Mouse (Mus musculus) neural tube, embryonic 15.5 days (tissue): ENCODE measurements around the gene Fam213a. TPM values are rescaled to one million over a fixed set of nuclear protein-coding genes. Genes with fewer than 3 reads are reported as not detected.
A peak's percentile ranks its signal among the peaks of the same experiment; 100 is the strongest.

Source experiments
- ATAC-seq: fragments of 200-750 bp; cut with Nextera tagmentation; 2 replicates; pipeline ENCODE4 v1.8.0; 2017; ENCODE audit warnings: mild to moderate bottlenecking, moderate TSS enrichment, moderate library complexity; ENCODE audit not compliant: low FRiP score
- H3K27ac ChIP-seq: fragments of 300-500 bp; sonication (generic); replicated peaks from 2 replicates; pipeline ENCODE4 v1.5.1; 2015; ENCODE audit warnings: mild to moderate bottlenecking, inconsistent platforms
- H3K27me3 ChIP-seq: fragments of 300-500 bp; sonication (generic); replicated peaks from 2 replicates; pipeline ENCODE4 v1.6.1; 2015; ENCODE audit warnings: inconsistent platforms
- H3K36me3 ChIP-seq: fragments of 300-500 bp; sonication (generic); 2 replicates; pipeline ENCODE4 v1.6.1; 2015; ENCODE audit warnings: inconsistent platforms
- H3K4me1 ChIP-seq: fragments of 300-500 bp; sonication (generic); 2 replicates; pipeline ENCODE4 v1.6.1; 2015; ENCODE audit warnings: inconsistent platforms
- H3K4me2 ChIP-seq: fragments of 300-500 bp; sonication (generic); 2 replicates; pipeline ENCODE4 v1.6.1; 2015; ENCODE audit warnings: inconsistent platforms, mild to moderate bottlenecking, moderate library complexity
- H3K4me3 ChIP-seq: fragments of 300-500 bp; sonication (generic); replicated peaks from 2 replicates; pipeline ENCODE4 v1.5.1; 2015; ENCODE audit warnings: mild to moderate bottlenecking, inconsistent platforms
- H3K9ac ChIP-seq: fragments of 300-500 bp; sonication (generic); replicated peaks from 2 replicates; pipeline ENCODE4 v1.6.1; 2015; ENCODE audit warnings: mild to moderate bottlenecking, inconsistent platforms
- H3K9me3 ChIP-seq: fragments of 300-500 bp; sonication (generic); replicated peaks from 2 replicates; pipeline ENCODE4 v1.6.1; 2016; ENCODE audit warnings: inconsistent platforms
- WGBS: fragments of 180-500 bp; shearing (Covaris S2); methylation state at CpG from one replicate; pipeline ENCODE4 v1.1.7; 2015; ENCODE audit warnings: mixed read lengths; 5-methylcytosine and 5-hydroxymethylcytosine counted together
- polyA plus RNA-seq: library from polyadenylated mRNA; unstranded; fragments of >200 nt; fragmentation: Nextera tagmentation; extraction: Ambion mirVana; gene quantifications from 2 replicates; pipeline ENCODE4 v1.2.1, GENCODE M21; 2015

Fam213a gene
- polyA plus RNA-seq, 1 experiment from 2014 or later: 96.7 TPM

DNA sequence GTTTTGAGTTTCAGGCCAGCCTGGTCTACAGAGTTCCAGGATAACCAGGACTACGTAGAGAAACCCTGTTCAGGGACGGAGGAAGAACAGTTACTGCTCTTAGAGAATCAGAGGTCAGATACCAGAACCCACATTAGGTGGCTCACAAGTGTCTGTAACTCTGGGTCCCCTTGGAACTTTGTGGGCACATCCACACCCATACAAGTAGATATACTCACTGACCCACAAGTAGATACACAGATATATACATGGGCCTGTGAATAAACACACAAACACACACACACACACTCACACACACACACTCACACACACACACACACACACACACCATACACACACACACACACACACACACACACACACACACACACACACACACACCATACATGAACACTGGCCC lies 11.5 kb upstream of the Fam213a start:
- Histone ChIP-seq H3K9ac (no peak overlapping the region), H3K9me3 (no peaks in the 10 kb centered on the region), H3K36me3 (no peaks in the 10 kb centered on the region), H3K27ac (no peak overlapping the region), H3K4me3 (no peak overlapping the region), H3K4me1 (no peaks in the 10 kb centered on the region), H3K27me3 (no peaks in the 10 kb centered on the region), H3K4me2 (no peak overlapping the region)
- no peak for ATAC-seq
- WGBS: 89% methylated on average over 2 of the region's 2 CpGs

DNA sequence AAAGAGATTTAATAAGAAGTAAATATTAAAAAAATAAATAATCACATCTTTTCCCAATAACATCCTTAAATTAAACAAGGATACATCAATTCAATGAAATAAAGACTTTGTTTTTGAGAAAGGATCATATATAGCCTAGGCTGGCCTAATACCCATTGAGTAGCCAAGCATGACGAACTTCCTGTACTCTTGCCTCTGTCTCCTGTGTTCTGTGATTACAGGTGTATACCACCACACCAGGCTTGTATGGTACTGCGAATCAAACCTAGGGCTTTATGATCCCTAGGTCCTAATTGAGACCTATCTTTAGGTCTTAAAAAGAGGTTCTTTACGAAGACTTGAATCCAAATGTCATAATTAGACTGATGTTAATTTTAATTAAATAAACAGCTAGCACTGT lies 7.7 kb upstream of the Fam213a start:
- ATAC-seq: no peak

DNA sequence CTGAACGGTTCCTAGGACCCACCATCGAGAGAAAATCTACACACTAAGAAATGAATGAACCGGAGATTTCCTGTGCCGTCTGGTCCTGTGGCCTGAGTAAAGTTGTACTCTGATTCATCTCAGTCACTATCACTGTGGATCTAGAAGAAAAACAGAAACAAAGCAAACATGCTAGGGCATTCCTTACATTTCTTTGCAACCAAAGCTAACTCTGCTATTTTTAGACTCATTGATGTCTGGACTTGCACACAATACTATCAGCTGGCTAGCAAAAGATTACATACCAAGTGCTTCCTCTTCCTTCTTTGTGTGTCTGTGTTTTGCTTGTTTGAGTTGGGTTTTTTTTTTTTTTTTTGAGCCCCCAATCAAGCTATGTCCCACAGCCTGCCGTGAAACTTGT lies 3.9 kb upstream of the Fam213a start:
- no peak overlapping the region for H3K27ac ChIP-seq
- H3K9ac ChIP-seq: no peak overlapping the region
- no peaks in the 10 kb centered on the region for H3K9me3 ChIP-seq
- WGBS: 87% methylated on average over 5 of the region's 5 CpGs
- H3K36me3 ChIP-seq: no peaks in the 10 kb centered on the region
- H3K4me1 ChIP-seq: peaks cover 13% of the 10 kb centered on the region
- ATAC-seq: no peak
- H3K4me2 ChIP-seq: no peak overlapping the region
- no peaks in the 10 kb centered on the region for H3K27me3 ChIP-seq
- no peak overlapping the region for H3K4me3 ChIP-seq

More for the DNA sequence above, 7.7 kb upstream of the Fam213a start:
- Histone ChIP-seq H3K27ac (no peak overlapping the region), H3K4me3 (no peak overlapping the region), H3K9ac (no peak overlapping the region), H3K9me3 (no peaks in the 10 kb centered on the region), H3K4me2 (no peak overlapping the region), H3K27me3 (no peaks in the 10 kb centered on the region), H3K4me1 (no peaks in the 10 kb centered on the region), H3K36me3 (no peaks in the 10 kb centered on the region)
- 88% methylated on average over 3 of the region's 3 CpGs for WGBS

DNA sequence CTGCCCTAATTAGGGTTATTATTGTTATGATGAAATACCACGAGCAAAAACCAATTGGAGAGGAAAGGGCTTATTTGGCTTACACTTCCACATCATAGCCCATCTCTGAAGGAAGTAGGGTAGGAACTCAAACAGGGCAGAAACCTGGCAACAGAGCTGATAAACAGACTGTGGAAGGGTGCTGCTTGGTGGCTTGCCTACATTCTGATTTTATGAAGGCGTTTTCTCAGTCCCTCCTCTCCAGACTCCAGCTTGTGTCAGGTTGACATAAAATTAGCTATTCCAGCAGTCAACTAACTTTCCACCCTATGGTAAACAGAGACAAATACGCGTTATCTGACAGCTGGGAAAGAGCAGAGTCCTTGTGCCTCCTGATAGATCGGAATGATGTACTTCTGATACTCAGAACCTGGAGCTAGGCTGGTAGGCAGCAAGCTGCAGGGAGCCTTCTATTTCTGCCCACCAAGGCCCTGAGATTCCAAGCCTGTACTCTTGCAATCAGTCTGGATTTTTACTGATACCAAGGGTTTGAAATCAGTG lies 1.2 kb upstream of the Fam213a start:
- no peaks in the 10 kb centered on the region for H3K27me3 ChIP-seq
- no peak overlapping the region for H3K9ac ChIP-seq
- no peak for ATAC-seq
- peak overlapping the region; percentile 77; the same call in 1 of the 2 replicates for H3K4me2 ChIP-seq
- no peaks in the 10 kb centered on the region for H3K36me3 ChIP-seq
- no peak overlapping the region for H3K27ac ChIP-seq
- H3K4me1 ChIP-seq: peaks cover 19% of the 10 kb centered on the region
- H3K4me3 ChIP-seq: no peak overlapping the region
- 81% methylated on average over 5 of the region's 5 CpGs for WGBS
- H3K9me3 ChIP-seq: no peaks in the 10 kb centered on the region

DNA sequence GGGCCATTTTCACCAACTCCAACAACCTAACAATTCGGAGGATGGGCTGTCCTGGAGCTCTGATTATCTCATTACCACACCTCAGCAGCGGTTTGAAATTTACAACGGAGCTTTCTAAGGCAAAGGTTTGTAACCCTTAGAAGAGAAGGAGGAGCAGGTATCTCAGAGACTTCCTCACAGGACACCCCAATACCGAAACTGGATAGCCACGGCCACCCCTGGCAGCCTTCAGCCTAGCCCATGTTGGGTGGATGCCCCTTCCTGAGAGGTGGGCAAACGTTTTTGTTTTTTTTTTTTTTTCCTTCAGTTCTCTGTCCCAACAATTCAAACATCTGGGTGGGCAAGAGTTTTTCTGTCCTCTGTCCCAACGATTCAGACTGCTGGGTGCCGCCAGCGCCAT lies 445 bp downstream of the Fam213a start:
- H3K4me1 ChIP-seq: peaks cover 19% of the 10 kb centered on the region
- no peaks in the 10 kb centered on the region for H3K36me3 ChIP-seq
- no peaks in the 10 kb centered on the region for H3K27me3 ChIP-seq
- WGBS: 16% methylated on average over 9 of the region's 9 CpGs
- peak overlapping the region; percentile 81 for H3K9ac ChIP-seq
- ATAC-seq: no peak; the same call in 1 of the 2 replicates
- peak overlapping the region; percentile 89 for H3K27ac ChIP-seq
- H3K9me3 ChIP-seq: no peaks in the 10 kb centered on the region
- H3K4me3 ChIP-seq: peak overlapping the region; percentile 74
- peak overlapping the region; percentile 77 for H3K4me2 ChIP-seq

DNA sequence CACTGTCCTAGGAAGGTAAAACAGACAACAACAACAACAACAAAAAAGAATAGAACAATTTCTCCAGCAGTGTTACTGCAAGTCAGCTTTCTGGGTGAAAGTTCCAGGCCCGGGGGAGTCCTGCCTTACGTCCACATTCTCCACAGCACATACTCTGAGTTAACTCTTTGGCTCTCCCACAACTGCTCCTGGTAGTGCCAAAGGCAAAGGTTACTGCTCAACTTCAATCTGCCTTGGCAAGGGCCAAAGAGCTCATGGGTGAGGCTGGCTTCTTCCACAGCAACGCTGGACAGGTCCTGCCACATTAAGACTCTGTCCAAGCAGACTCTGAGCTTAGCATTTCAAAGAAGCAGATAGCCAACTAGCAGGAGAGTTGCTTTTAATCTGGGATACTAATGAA lies 1.7 kb downstream of the Fam213a start:
- Histone ChIP-seq H3K27me3 (no peaks in the 10 kb centered on the region), H3K4me1 (peaks cover 19% of the 10 kb centered on the region), H3K4me2 (no peak overlapping the region), H3K27ac (no peak overlapping the region), H3K9ac (no peak overlapping the region), H3K9me3 (no peaks in the 10 kb centered on the region), H3K4me3 (no peak overlapping the region), H3K36me3 (no peaks in the 10 kb centered on the region)
- 79% methylated on average over 3 of the region's 3 CpGs for WGBS
- ATAC-seq: no peak

DNA sequence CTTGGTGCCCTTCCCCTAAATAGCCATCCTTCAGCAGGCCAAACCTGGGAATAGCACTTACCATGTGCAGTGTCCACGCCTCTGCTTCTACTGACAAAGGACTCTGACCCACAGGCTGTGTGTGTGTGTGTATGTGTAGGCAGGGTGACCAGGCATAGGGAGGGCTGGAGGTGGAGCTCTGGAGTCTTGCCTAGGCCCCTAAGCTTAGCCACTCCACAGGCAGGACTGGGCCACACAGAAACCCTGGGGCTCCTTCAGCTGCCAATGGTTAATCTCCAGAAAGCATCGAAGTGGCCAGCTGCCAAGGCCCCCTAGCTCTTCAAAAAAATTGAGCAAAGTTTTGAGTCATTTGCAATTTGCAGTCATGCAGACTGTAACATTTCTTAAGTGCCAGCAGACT lies 5.5 kb downstream of the Fam213a start:
- ATAC-seq: no peak
- 85% methylated on average over 2 of the region's 2 CpGs for WGBS
- Histone ChIP-seq H3K9ac (no peak overlapping the region), H3K36me3 (no peaks in the 10 kb centered on the region), H3K27ac (no peak overlapping the region), H3K4me2 (no peak overlapping the region), H3K4me3 (no peak overlapping the region), H3K9me3 (no peaks in the 10 kb centered on the region), H3K27me3 (no peaks in the 10 kb centered on the region), H3K4me1 (peaks cover 24% of the 10 kb centered on the region)

DNA sequence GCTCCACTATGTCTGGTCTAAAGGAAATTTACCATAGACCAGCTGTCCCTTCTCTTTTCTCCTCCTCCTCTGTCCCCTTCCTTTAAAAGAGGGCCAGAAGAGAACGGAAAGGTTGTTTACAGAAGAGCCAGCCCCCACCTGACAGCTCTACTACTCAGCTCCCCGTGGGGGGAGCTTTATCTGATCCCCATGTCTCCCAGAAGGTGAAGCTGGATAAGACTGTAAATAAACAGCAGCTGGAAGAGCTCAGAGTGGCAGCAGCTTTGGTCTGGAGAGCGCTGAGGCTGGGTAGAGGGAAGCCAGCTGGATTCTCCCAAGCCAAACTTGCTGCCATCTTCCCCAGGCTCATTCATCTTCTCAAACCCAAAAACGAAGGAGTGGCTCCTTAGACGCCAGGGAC lies 5.9 kb downstream of the Fam213a start:
- Histone ChIP-seq H3K4me3 (no peak overlapping the region), H3K4me1 (peaks cover 19% of the 10 kb centered on the region), H3K9ac (no peak overlapping the region), H3K4me2 (no peak overlapping the region), H3K27me3 (no peaks in the 10 kb centered on the region), H3K36me3 (no peaks in the 10 kb centered on the region), H3K27ac (no peak overlapping the region), H3K9me3 (no peaks in the 10 kb centered on the region)
- ATAC-seq: no peak
- WGBS: 55% methylated on average over 5 of the region's 5 CpGs

DNA sequence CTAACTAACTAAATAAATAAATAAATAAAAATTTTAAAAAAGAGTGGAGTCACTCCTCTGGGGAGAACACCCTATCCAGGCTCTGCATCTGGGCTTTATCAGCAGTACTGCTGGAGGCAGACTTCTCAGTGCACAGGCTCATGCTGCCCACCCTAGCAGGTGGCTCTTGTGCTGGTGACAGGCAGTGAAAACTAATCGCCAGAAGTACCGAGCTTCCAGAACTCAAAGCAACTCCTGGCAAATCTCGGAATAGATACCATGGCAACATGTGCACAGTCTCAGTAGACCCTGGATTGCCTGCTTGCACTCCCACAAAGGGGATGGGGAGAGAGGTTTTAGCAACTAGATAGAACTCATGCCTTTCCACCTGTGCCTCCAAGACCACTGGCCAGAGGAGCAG lies 6.7 kb downstream of the Fam213a start:
- Histone ChIP-seq H3K27me3 (no peaks in the 10 kb centered on the region), H3K27ac (no peak overlapping the region), H3K4me1 (peaks cover 15% of the 10 kb centered on the region), H3K36me3 (peaks cover 5% of the 10 kb centered on the region), H3K4me2 (no peak overlapping the region), H3K4me3 (no peak overlapping the region), H3K9me3 (no peaks in the 10 kb centered on the region), H3K9ac (no peak overlapping the region)
- no peak for ATAC-seq
- 60% methylated on average over 3 of the region's 3 CpGs for WGBS

DNA sequence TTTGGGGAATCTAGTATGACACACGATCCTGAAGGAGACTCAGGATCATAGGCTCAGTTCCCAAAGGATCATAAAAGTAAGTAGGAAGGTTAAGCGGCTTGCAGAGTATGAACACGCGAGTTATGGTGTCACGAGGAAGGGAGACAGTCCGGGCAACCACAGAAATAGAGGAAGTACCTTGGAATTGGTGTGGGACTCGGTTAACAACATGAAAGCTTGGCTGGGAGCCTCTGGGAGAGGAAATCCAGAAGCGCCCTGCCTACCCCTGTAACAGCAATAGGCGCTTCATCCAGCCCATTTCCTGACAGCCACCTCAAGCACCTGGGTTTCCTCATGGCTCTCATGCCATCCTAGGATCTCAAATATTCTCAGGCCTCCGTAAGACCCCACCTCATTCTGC lies 7.3 kb downstream of the Fam213a start:
- Histone ChIP-seq H3K4me2 (no peak overlapping the region), H3K9ac (no peak overlapping the region), H3K27ac (no peak overlapping the region), H3K4me1 (peaks cover 13% of the 10 kb centered on the region), H3K36me3 (peaks cover 11% of the 10 kb centered on the region), H3K4me3 (no peak overlapping the region), H3K9me3 (no peaks in the 10 kb centered on the region), H3K27me3 (no peaks in the 10 kb centered on the region)
- WGBS: 93% methylated on average over 10 of the region's 10 CpGs
- ATAC-seq: no peak

DNA sequence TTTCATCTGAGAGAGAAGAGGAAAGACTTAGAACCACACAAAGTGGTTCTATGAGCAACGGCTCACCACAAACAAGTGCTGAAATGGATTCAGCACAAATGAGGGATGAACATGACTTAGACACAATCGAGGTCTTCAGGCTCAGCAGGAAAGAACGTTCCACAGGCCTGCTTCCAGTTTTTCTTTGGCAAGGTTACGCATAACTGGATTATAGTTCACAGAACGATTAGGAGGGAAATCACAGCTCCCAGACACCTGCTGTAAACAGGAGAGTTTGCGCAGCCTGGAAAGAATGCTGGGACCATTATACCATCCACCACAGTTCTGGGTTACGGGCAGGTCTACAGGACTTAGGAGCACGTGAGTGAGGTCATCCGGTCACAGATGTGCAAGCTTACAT lies 7.9 kb downstream of the Fam213a start:
- Histone ChIP-seq H3K27me3 (no peaks in the 10 kb centered on the region), H3K27ac (no peak overlapping the region), H3K9ac (no peak overlapping the region), H3K9me3 (no peaks in the 10 kb centered on the region), H3K36me3 (peaks cover 16% of the 10 kb centered on the region), H3K4me3 (no peak overlapping the region), H3K4me1 (peaks cover 13% of the 10 kb centered on the region), H3K4me2 (no peak overlapping the region)
- WGBS: 91% methylated on average over 9 of the region's 9 CpGs
- no peak for ATAC-seq

DNA sequence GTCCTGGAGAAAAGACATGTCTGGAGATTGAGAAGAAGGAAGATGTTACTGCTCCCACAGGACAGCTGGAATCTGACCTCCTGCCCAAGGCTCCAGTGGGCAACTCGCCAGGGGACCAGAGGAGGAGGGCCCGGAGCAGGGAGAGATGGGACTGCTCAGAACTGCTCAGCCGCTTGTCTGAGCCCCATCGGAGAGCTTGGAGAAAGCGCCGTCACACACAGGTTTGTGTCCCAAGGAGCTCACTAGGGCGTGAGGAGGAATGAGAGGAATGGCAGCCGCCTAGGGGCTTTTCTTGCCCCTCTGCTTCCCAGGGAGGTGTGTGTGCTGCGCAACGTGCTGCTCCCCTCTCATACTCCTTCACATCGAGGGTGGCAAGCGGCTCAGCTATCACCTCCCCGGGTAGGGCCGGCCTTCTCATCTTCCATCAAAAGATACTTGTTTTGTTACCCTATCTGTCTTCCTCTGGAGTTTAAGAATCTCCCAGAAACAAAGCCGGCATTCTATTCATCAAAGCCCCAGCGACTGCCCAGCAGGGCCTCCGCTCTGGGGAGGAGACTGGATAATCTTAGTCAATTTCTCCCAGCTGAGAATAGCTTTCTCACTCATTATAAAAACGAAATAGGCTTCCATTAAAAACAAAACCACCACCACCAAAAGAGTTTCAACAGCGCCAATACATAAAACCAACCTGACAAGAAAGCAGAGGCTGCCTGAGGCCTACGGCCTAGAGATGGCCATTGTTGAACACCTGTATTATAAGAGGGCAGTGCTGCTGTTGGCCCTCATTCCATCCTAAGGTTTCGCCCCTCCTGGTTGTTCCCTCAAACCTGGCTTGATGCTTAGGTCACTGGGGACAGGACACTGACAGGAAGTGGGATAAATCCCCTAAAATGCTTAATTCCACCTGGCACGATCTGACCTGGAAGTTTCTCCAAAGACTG lies 9.1 kb downstream of the Fam213a start:
- 14% methylated on average over 22 of the region's 22 CpGs for WGBS
- peaks cover 13% of the 10 kb centered on the region for H3K4me1 ChIP-seq
- no peaks in the 10 kb centered on the region for H3K9me3 ChIP-seq
- peak overlapping the region; percentile 47 for H3K4me2 ChIP-seq
- H3K9ac ChIP-seq: no peak overlapping the region
- no peaks in the 10 kb centered on the region for H3K27me3 ChIP-seq
- no peak overlapping the region for H3K27ac ChIP-seq
- peaks cover 25% of the 10 kb centered on the region for H3K36me3 ChIP-seq
- H3K4me3 ChIP-seq: no peak overlapping the region
- ATAC-seq: peak; percentile 18; the same call in 1 of the 2 replicates
